29 mouse cellular contexts compared by ENCODE assay signal in the genomic region with DNA sequence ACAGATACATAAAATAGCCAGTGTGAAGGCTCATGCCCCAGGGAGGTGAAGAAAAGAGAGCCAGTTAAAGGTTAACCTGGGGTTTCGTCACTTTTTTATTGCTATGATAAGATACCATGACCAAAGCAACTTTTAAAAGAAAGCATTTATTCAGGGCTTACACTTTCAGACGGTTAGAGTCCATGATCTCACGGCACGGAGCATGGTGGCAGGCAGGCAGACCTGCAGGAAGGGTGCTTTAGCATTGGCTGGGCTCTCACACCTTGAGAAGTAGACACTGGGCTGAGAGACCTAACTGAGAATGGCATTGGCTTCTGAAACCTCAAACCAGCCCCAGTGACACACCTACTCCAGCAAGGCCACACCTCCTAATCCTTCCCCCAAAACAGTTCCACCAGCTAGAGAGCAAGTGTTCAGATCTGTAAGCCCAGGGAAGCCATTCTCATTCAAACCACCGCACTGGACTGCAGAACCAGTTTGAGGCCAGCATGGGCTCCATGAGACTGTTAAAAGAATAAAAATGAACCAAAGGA. TPM values are rescaled to one million over a fixed set of nuclear protein-coding genes. Genes with fewer than 3 reads are reported as not detected.
"Had no signal": no experiment of that assay in that cellular context is flagged by ENCODE, and none has a peak within 500 bp of the region (broad histone marks: within the 10 kb centered on the region; RNA-seq: fewer than 3 reads in every experiment).

No protein-coding gene starts in this region.

- H3K4me1 ChIP-seq: liver, embryonic 12.5 days; liver, embryonic 15.5 days; lung, embryonic 15.5 days; megakaryocyte, embryonic 14.5 days; midbrain, embryonic 12.5 days; stomach, embryonic 15.5 days had no signal

- DNase-seq: kidney, adult 18-20 months; kidney, adult 9 months; kidney, postnatal 14 days; kidney, postnatal 4 days; layer of hippocampus, adult 9-11 months; lung, adult 18-20 months; lung, postnatal 10 days; lung, postnatal 36 days; right cerebral cortex, postnatal 14 days; right cerebral cortex, postnatal 4 days; spleen, adult 18-20 months; thymus, adult 2 months; thymus, postnatal 14 days had no signal

- H3K4me3 ChIP-seq: liver, embryonic 12.5 days; liver, embryonic 15.5 days; lung, embryonic 15.5 days; megakaryocyte, embryonic 14.5 days; midbrain, embryonic 12.5 days; stomach, embryonic 15.5 days had no signal

- H3K27me3 ChIP-seq: liver, embryonic 12.5 days; lung, embryonic 15.5 days; midbrain, embryonic 12.5 days; stomach, embryonic 15.5 days had no signal

- H3K9ac ChIP-seq: liver, embryonic 12.5 days; liver, embryonic 15.5 days; lung, embryonic 15.5 days; midbrain, embryonic 12.5 days; stomach, embryonic 15.5 days had no signal

- H3K9me3 ChIP-seq: liver, embryonic 12.5 days; liver, embryonic 15.5 days; lung, embryonic 15.5 days; midbrain, embryonic 12.5 days; stomach, embryonic 15.5 days had no signal

- H3K36me3 ChIP-seq: liver, embryonic 12.5 days; liver, embryonic 15.5 days; lung, embryonic 15.5 days; midbrain, embryonic 12.5 days; stomach, embryonic 15.5 days had no signal

- H3K27ac ChIP-seq: liver, embryonic 12.5 days; liver, embryonic 15.5 days; lung, embryonic 15.5 days; midbrain, embryonic 12.5 days; stomach, embryonic 15.5 days had no signal

- ATAC-seq: liver, embryonic 12.5 days; midbrain, embryonic 16.5 days had no signal

- H3K4me2 ChIP-seq: liver, embryonic 12.5 days; liver, embryonic 15.5 days; lung, embryonic 15.5 days; midbrain, embryonic 12.5 days; stomach, embryonic 15.5 days had no signal

RNA-seq across cellular contexts. Expression of gene Prss22, which starts 16.6 kb away (rescaled TPM):
- total RNA-seq: layer of hippocampus, adult 18-20 months; layer of hippocampus, postnatal 25 days had no signal
- polyA plus RNA-seq: liver, embryonic 12.5 days; liver, embryonic 15.5 days; midbrain, embryonic 12.5 days; midbrain, embryonic 16.5 days; neural tube, embryonic 14.5 days had no signal

RNA-seq across cellular contexts. Expression of gene Prss27, which starts 23.4 kb away (rescaled TPM):
- total RNA-seq: layer of hippocampus, adult 18-20 months; layer of hippocampus, postnatal 25 days; left cerebral cortex, adult 18-20 months; left cerebral cortex, postnatal 36 days had no signal
- polyA plus RNA-seq: liver, embryonic 12.5 days; liver, embryonic 15.5 days had no signal

RNA-seq across cellular contexts. Expression of gene Prss30, which starts 34.1 kb away (rescaled TPM):
- total RNA-seq: layer of hippocampus, adult 18-20 months had no signal
- polyA plus RNA-seq: limb, embryonic 11.5 days; liver, embryonic 12.5 days; midbrain, embryonic 12.5 days; neural tube, embryonic 11.5 days had no signal

RNA-seq across cellular contexts. Expression of gene Sbpl, which starts 59.4 kb away (rescaled TPM):
- total RNA-seq: layer of hippocampus, adult 18-20 months; layer of hippocampus, postnatal 25 days; left cerebral cortex, adult 18-20 months; left cerebral cortex, postnatal 36 days had no signal
- polyA plus RNA-seq: kidney, embryonic 16.5 days; limb, embryonic 11.5 days; limb, embryonic 14.5 days; liver, embryonic 12.5 days; liver, embryonic 15.5 days; lung, embryonic 15.5 days; midbrain, embryonic 12.5 days; midbrain, embryonic 16.5 days; neural tube, embryonic 11.5 days; neural tube, embryonic 14.5 days; stomach, embryonic 15.5 days had no signal
